Mouse (Mus musculus) kidney, adult 2 months (tissue): ENCODE data around the gene Tspan31. TPM values are rescaled to one million over a fixed set of nuclear protein-coding genes. Genes with fewer than 3 reads are reported as not detected.
"Not testable (repeated sequence)": the region's sequence is repeated elsewhere in the genome, so short reads cannot be mapped to it uniquely, and the experiment has no call there.

ENCODE experiments used
- DNase-seq: peaks from one replicate; pipeline ENCODE4 v3.0.0; 2021
- H3K27ac ChIP-seq: fragments of 200-500 bp; 2 replicates; pipeline ENCODE4 v1.5.1; 2012; ENCODE audit warnings: low read depth, low read length, control low read depth, inconsistent platforms; ENCODE audit not compliant: insufficient read depth
- H3K27me3 ChIP-seq: fragments of 200-500 bp; replicated peaks from 2 replicates; pipeline ENCODE4 v1.6.1; 2012; ENCODE audit warnings: mild to moderate bottlenecking, moderate library complexity, low read length, inconsistent platforms; ENCODE audit not compliant: control insufficient read depth, insufficient read depth
- H3K36me3 ChIP-seq: fragments of 200-500 bp; 2 replicates; pipeline ENCODE4 v1.6.1; 2012; ENCODE audit warnings: mild to moderate bottlenecking, moderate library complexity, low read length, inconsistent platforms; ENCODE audit not compliant: control insufficient read depth, insufficient read depth
- H3K4me1 ChIP-seq: fragments of 200-500 bp; 2 replicates; pipeline ENCODE4 v1.6.1; 2011; ENCODE audit warnings: low read length; ENCODE audit not compliant: control insufficient read depth, insufficient read depth
- H3K4me3 ChIP-seq: fragments of 200-500 bp; 2 replicates; pipeline ENCODE4 v1.5.1; 2011; ENCODE audit warnings: mild to moderate bottlenecking, low read depth, low read length, control low read depth; ENCODE audit not compliant: insufficient read depth
- CTCF ChIP-seq: fragments of 200-500 bp; conservative IDR thresholded peaks from 2 replicates; pipeline ENCODE4 v1.5.1; 2011; ENCODE audit warnings: low read depth, mild to moderate bottlenecking, control low read depth, low read length, moderate library complexity, mixed read lengths; ENCODE audit not compliant: insufficient read depth, insufficient read length
- POLR2A ChIP-seq: fragments of 200-500 bp; IDR thresholded peaks from one replicate; pipeline ENCODE4 v1.6.1; 2011; ENCODE audit warnings: low read depth, low read length, control low read depth
- WGBS: fragments of 180-500 bp; shearing (Covaris S2); methylation state at CpG from one replicate; pipeline ENCODE4 v1.1.7; 2018; 5-methylcytosine and 5-hydroxymethylcytosine counted together
- polyA plus RNA-seq: library from polyadenylated mRNA; depleted of rRNA; stranded (reverse); fragments of >200 nt; gene quantifications from 2 replicates; pipeline ENCODE4 v1.2.3, GENCODE M21; 2012

The Tspan31 gene
- polyA plus RNA-seq, 1 experiment: 117 TPM

- Histone ChIP-seq H3K4me1 (peaks cover 3% of the 10 kb centered on the region), H3K27ac (peak within 1 kb of the TSS; percentile 79), H3K36me3 (peaks cover 1% of the 10 kb centered on the region), H3K4me3 (peak within 1 kb of the TSS; percentile 84), H3K27me3 (no peaks in the 10 kb centered on the region)
- WGBS: 1% methylated on average over 46 of the region's 46 CpGs
- peak; percentile 99 for DNase-seq
- TF ChIP-seq CTCF (no peak), POLR2A (peak; percentile 5)
Measured at GRCm38 (mm10) chr10:127063239-127063872, 6.7 kb downstream of the Tspan31 start, which contains the start of gene Cdk4. Cdk4 (plus strand) TSS chr10:127063534.

DNA sequence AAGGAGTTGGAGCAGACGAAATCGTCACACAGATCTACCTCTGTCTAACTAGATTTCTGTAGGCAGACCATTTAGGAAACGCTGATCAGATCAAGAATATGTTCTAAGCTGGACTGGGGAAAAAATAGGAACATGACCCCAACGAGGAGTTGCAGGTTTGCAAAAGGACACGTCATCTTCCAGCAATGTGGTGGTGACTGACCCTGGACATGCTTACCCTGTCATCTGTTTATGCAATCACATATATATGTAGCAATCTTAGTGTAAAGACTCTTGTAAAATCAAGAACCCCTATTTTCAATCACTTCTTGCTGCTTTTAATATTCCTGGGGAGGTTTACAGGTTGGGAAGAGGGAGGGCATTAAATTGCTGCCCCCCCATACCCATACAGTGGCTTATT is 7.6 kb downstream of the Tspan31 start:
- 76% methylated on average over 5 of the region's 5 CpGs for WGBS
- H3K4me3 ChIP-seq: no peak overlapping the region
- no peaks in the 10 kb centered on the region for H3K27me3 ChIP-seq
- no peak overlapping the region for H3K27ac ChIP-seq
- peaks cover 3% of the 10 kb centered on the region for H3K4me1 ChIP-seq
- no peak for TF ChIP-seq CTCF
- no peak for TF ChIP-seq POLR2A
- DNase-seq: no peak
- H3K36me3 ChIP-seq: peaks cover 1% of the 10 kb centered on the region

- H3K27ac ChIP-seq, H3K27me3 ChIP-seq, H3K4me3 ChIP-seq, DNase-seq, H3K4me1 ChIP-seq, H3K36me3 ChIP-seq: not testable (repeated sequence)
- 91% methylated on average over 4 of the region's 4 CpGs for WGBS
Measured at GRCm38 (mm10) chr10:127062101-127062500, 8.0 kb downstream of the Tspan31 start.

DNA sequence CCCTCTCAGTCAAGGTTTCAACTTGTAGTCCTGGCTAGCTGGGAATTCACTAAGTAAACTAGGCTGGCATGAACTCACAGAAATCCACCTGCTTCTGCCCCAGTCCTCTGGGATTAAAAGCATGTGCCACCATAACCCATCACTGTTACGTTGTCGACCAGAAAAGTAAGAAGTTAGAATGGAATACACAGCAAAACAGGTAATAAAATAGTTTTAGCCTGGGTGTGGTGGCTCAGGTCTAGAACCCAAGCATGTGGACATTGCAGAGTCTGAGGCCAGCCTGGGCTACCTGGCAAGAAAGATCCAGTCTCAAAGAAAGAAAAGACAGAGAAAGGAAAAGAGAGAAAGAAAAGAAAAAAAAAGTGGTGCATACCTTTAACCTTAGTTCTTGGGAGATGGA is 8.6 kb downstream of the Tspan31 start:
- H3K4me3 ChIP-seq: no peak overlapping the region
- WGBS: 76% methylated on average over 2 of the region's 2 CpGs
- H3K36me3 ChIP-seq: peaks cover 3% of the 10 kb centered on the region
- H3K27me3 ChIP-seq: no peaks in the 10 kb centered on the region
- peaks cover 3% of the 10 kb centered on the region for H3K4me1 ChIP-seq
- TF ChIP-seq CTCF (no peak), POLR2A (no peak)
- no peak for DNase-seq
- no peak overlapping the region for H3K27ac ChIP-seq

DNA sequence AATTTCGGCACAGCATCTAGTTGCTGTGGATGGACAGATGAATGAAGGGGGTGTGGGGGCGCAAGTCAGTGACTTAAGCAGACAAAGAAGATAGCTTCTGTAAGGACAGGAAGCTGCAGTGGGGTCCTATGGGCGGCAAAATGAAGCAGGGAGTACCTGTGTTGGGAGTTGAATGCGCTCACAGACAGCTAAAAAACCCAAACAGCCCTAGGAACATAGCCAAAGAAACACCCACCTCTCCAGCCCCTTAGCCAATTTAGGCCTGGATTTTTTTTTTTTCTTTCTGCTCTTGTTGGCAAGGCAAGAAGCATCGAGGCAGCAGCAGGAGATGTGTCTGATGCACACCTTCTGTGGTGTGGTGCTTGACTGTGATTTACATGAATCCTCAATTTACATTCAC is 9.0 kb downstream of the Tspan31 start:
- Histone ChIP-seq H3K27me3 (no peaks in the 10 kb centered on the region), H3K36me3 (peaks cover 3% of the 10 kb centered on the region), H3K4me1 (peaks cover 3% of the 10 kb centered on the region), H3K27ac (no peak overlapping the region), H3K4me3 (no peak overlapping the region)
- no peak for TF ChIP-seq POLR2A
- no peak for TF ChIP-seq CTCF
- 70% methylated on average over 5 of the region's 5 CpGs for WGBS
- no peak for DNase-seq

DNA sequence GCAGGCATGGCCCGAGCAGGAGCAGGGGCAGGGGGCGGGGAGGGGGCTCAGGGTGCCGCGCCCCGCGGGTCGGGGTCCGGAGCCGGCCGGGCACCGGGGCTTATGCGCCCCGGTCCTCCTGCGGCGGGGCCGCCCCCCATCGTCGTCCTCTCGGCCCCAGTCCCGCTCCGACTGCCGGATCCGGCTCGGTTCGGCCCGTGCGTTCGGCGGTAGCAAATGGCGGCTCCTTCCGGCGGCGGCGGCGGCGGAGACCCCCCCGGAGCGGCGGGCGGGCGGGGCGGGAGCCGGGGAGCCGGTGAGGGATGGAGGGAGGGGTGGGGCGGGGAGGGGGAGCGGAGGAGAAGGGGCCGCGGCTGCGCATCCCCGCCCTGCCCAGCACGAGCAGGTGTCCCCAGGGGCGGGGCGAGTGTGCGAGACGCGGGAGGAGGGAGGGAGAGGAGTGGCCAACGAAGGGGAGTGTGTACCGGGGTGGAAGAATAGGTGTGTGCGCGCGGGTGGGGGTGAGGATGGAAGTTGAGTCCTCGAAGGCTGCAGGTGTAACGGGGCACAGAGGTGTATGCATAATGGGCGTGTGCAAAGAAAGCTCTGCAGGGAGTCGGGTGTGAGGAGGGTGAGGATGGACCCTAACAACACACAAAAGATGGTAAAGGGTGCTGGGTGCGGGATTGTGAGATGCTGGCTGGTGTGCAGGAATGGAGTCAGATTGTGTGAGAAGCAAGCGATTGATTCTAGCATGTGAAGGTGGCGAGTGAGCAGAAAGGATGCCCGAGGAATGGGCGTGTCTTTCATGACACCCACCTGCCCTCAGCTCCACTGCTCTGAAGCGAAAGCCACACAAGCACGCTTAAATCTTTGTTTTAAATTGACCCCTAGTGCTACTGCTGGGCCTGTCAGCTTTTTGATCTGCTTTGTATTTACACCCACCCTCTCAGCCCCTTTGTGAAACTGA is 9.8 kb downstream of the Tspan31 start, which contains the start of gene March9:
Gene March9 (minus strand): TSS at position 217 of the 949 bp plus-strand sequence.
- WGBS: 1% methylated on average over 51 of the region's 72 CpGs

More for the DNA sequence above, 9.8 kb downstream of the Tspan31 start, which contains the start of gene March9:
- Histone ChIP-seq H3K27ac (no peak within 1 kb of the TSS), H3K27me3 (no peaks in the 10 kb centered on the region), H3K36me3 (peaks cover 2% of the 10 kb centered on the region), H3K4me3 (peak within 1 kb of the TSS; percentile 57), H3K4me1 (peaks cover 3% of the 10 kb centered on the region)
- TF ChIP-seq POLR2A: no peak
- TF ChIP-seq CTCF: no peak
- DNase-seq: peak; percentile 91
